Mouse (Mus musculus) CD4-positive naive resting alpha-beta T cell, adult 76 days (primary cell): ENCODE data around the gene Atp10b. TPM values are rescaled to one million over a fixed set of nuclear protein-coding genes. Genes with fewer than 3 reads are reported as not detected.

Experiments
- total RNA-seq: library from RNA; stranded (reverse); gene quantifications from one replicate; pipeline ENCODE4 v1.2.4, GENCODE M21; 2023

Gene Atp10b
- total RNA-seq = not detected

DNA sequence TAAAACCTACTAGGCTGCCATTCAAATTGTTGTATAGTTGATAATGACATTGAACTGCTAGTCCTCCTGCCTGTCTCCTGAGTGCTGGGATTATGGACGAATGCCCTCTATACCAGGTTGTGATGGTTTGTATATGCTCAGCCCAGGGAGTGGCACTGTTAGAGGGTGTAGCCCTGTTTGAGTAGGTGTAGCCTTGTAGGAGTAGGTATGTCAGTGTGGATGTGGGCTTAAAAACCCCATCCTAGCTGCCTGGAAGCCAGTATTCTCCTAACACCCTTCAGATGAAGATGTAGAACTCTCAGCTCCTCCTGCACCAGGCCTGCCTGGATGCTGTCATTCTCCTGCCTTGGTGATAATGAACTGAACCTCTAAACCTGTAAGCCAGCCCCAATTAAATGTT, at the start of gene Atp10b:
Atp10b (plus strand) TSS at position 301 of the 400 bp plus-strand sequence.

Other genes with a start within 250 kb of the Atp10b start
- not detected for gene Gm9972, start 114.1 kb upstream of the Atp10b start, total RNA-seq